Mouse (Mus musculus): Measurements from ENCODE around the gene Qrich2. TPM values are rescaled to one million over a fixed set of nuclear protein-coding genes. Genes with fewer than 3 reads are reported as not detected.
"Not testable (repeated sequence)": the region's sequence is repeated elsewhere in the genome, so short reads cannot be mapped to it uniquely, and the experiment has no call there.

Gene Qrich2
- polyA plus RNA-seq, 1 experiment from 2014 or later, result 0.36 TPM

DNA sequence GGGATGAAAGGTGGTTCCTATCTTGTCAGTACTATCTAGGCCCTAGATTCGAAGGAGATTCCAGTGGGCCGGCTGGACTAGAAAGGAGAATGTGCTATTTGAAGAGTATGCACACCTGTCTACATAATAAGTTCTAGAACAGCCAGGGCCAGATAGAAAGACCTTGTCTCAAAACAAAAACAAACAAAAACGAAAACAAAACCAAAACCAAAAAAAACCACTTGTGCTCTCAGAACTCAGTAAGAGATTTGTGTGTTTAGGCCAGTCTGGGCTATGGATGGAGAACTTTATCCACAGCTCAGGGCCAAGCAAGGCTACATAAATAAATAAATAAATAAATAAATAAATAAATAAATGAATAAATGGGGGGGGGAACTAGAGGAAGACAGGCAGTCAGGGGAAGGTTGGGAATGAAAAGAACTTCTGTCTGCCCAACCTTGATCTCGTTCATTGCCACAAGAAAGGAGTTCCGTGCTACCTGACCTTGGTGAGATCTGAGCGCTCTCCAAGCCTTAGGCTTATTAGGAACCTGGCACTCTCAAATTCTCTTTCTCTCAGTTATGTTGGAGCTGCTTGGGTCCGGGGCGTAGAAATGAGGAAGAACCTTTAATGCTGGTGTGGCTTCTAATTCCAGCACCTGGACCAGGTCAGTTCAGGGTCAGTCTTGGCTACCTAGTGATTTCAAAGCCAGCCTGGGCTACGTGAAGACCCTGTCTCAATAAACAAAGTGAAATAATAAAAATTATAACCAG lies 36.0 kb downstream of the Qrich2 start:
- DNase-seq (ENCODE audit: low spot score), result no peak
- H3K27ac ChIP-seq, result no peak overlapping the region
- H3K4me3 ChIP-seq, result no peak overlapping the region
- no peaks in the 10 kb centered on the region for H3K9me3 ChIP-seq (replicated peaks)
- no peaks in the 10 kb centered on the region for H3K36me3 ChIP-seq
- peaks cover 22% of the 10 kb centered on the region for H3K4me1 ChIP-seq
- H3K27me3 ChIP-seq (ENCODE audit: low read depth, poor library complexity, severe bottlenecking), result no peaks in the 10 kb centered on the region
- 91% methylated on average over 9 of the region's 9 CpGs for WGBS

DNA sequence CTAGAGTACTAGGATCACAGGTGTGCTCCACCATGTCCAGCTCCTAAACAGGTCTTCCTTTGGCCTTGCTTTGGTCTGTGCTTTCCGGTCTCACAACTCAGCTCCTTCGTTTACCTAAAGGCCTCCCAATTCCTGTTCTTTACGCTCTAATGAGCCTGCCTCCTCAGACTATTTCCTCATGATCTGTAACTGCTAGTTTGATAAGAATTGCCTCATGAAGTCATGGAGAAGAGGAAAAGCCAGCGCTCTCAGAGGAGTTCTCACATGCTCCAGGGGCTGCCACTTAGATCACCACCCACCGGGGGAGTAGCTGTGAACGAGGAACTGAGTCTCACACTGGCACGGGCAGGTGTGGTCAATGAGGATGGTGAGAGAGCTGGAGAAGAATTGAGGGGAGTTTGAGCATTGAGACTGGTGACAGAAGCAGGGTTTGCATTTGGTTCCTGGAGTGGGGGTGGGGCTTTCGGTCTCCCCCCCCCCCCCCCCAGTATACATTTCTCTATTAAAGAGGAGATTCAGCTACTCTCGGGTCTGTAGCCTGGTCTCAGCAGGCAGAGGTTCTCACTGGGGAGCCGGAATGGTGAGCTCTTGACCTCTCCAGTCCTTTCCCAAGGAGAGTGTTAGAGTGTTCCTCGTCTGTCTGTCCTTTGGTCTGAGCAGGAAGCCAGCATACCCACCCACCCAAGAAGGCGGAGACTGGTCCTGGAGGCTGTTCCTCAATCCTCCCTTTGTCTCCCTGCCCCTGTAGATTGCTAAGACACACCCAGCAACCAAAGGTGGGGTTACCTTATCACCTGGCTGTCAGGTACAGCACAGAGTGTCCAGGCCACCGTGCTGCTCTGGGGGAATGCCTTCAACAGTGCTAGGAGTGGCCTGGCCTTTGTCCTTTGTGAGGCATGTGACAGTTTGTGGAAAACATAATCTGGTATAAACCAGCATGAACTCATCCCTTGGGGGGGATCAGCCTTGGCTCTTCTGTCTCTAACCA lies 36.9 kb downstream of the Qrich2 start:
- Histone ChIP-seq H3K9me3 (replicated peaks) (no peaks in the 10 kb centered on the region), H3K27ac (0 out of 2 replicates have a peak overlapping the region, but pooled peaks have one; percentile 15), H3K4me1 (peaks cover 19% of the 10 kb centered on the region), H3K27me3 (ENCODE audit: low read depth, poor library complexity, severe bottlenecking) (no peaks in the 10 kb centered on the region), H3K4me3 (no peak overlapping the region), H3K36me3 (no peaks in the 10 kb centered on the region)
- no peak for DNase-seq (ENCODE audit: low spot score)
- WGBS, result 47% methylated on average over 13 of the region's 13 CpGs

DNA sequence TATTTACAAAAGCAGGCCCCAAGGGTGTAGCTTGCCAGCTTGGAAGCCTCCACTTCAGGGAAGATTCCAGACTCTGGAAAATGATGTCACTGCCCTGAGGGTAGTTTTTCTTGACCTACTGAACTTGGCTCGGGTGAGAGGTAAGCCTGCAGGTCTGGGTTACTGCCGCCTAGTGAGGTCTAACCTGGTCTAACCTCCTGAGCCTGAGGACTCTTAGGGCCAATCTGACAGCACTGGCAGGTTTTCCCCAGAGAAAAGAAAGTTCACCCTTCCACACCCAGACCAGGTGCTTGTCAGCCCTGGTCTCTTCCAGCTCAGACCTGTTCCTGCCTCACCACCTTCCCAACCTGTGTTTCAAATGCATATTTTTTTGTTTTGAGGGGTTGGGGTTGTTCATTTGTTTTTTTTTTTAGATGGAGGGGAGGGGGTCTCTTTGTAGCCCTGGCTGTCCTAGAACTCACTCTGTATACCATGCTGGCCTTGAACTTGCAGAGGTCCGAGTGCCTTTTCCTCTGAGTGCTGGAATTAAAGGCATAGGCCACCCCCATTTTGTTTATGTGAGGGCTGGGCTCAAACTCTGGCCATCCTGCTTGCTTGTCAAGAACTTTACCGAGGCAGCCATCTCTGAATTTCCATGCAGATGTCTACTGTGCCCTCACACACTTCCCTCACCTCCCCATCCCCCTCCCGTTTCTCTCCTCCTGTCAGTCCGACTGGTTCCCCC lies 39.0 kb downstream of the Qrich2 start:
- Histone ChIP-seq H3K4me1 (peaks cover 12% of the 10 kb centered on the region), H3K27me3 (ENCODE audit: low read depth, poor library complexity, severe bottlenecking) (no peaks in the 10 kb centered on the region), H3K9me3 (replicated peaks) (no peaks in the 10 kb centered on the region), H3K36me3 (no peaks in the 10 kb centered on the region), H3K27ac (no peak overlapping the region), H3K4me3 (no peak overlapping the region)
- DNase-seq (ENCODE audit: low spot score), result no peak
- WGBS, result 79% methylated on average over 6 of the region's 6 CpGs

DNA sequence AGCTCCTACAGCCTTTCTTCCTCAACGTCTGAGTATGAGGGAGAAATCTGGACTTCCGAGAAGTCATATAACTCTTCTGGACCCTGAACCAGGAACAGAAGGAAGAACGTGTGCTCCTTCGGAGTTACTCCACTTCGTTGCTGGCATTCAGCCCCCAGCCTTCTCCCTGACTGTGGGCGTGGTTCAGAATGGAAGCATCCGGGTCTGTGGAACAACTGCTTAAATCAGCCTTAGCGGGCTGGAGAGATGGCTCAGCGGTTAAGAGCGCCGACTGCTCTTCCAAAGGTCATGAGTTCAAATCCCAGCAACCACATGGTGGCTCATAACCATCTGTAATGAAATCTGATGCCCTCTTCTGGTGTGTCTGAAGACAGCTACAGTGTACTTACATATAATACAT lies 39.7 kb downstream of the Qrich2 start:
- H3K27ac ChIP-seq; DNase-seq (ENCODE audit: low spot score); H3K9me3 ChIP-seq (replicated peaks); H3K36me3 ChIP-seq; H3K27me3 ChIP-seq (ENCODE audit: low read depth, poor library complexity, severe bottlenecking); H3K4me3 ChIP-seq: not testable (repeated sequence)
- H3K4me1 ChIP-seq, result peaks cover 11% of the 10 kb centered on the region
- 89% methylated on average over 11 of the region's 11 CpGs for WGBS

DNA sequence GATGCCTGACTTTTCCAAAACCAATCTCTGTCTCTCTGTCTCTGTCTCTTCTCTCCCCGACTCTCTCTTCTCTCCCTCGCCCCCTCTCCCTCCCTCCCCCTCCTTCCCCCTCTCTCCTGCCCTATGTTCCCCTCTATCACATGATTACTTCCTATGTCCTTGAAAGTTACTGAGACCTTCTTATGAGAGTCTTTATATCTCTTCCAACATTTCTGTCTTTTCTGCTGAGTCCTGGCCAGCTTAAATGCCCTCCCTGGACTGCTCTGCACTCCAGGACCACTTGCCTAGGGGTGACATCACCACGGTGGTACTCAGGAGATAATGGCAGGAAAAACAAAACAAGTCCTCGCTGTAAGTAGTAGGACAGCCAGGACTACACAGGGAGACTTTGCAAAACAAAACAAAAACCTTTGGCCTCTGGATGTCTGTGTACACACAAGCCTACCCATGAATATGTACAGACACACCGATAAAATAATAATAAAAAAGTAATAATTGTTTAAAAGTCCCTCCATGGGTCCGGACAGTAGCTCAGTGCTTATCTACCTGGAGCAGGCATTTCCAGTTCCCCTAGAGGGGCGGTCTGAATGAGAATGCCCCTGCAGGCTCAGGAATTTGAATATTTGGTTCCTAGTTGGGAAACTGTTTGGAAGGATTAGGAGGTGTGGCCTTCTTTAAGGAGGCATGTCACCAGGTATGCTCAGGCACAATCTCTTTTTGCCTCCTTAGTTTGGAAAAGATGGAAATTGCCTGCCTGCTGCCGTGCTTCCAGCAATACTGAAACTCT lies 41.2 kb downstream of the Qrich2 start:
- no peak for DNase-seq (ENCODE audit: low spot score)
- Histone ChIP-seq H3K36me3 (no peaks in the 10 kb centered on the region), H3K27me3 (ENCODE audit: low read depth, poor library complexity, severe bottlenecking) (no peaks in the 10 kb centered on the region), H3K9me3 (replicated peaks) (no peaks in the 10 kb centered on the region), H3K4me1 (peaks cover 16% of the 10 kb centered on the region), H3K27ac (no peak overlapping the region), H3K4me3 (no peak overlapping the region)
- 67% methylated on average over 8 of the region's 8 CpGs for WGBS

DNA sequence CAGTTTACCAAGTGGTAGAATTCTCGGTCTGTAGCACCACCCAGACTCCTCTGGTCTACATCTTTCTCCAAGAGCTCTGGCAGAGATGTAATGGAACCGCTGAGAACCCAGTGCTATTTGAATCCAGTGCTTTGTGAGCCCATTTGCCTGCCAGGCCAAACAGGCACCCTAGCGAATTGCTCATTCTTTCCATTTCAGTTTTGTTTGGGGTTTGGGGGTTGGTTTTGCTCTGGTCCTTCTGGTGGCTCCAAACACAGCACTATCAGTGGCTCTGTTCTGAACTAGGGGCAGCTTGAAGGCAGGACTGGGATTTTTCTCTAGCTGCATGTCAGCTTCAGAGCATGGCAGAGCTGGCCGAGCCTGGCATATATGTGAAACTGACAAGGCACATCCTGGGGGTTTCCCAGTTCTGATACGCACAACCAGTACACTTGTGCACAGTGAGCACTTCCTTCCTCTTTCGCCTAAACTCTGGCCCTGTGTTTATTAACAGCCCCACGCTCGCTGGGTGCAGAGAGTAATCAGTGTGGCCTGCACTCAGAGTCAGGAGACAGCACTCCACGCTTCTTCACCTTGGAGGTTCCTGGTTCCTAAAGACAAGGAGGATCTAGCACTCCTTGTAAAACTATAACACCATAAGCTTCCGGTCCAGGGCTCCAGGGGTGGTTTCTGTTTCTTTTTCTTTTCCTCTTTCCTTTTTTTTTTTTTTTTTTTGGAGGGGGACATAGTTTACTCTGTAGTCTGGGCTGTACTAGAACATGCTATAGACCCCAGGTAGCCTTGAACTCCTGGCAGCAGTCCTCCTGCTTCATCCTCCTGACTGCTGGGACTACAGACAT lies 42.0 kb downstream of the Qrich2 start:
- Histone ChIP-seq H3K4me1 (peaks cover 11% of the 10 kb centered on the region), H3K4me3 (no peak overlapping the region), H3K27me3 (ENCODE audit: low read depth, poor library complexity, severe bottlenecking) (no peaks in the 10 kb centered on the region), H3K27ac (no peak overlapping the region), H3K9me3 (replicated peaks) (no peaks in the 10 kb centered on the region), H3K36me3 (no peaks in the 10 kb centered on the region)
- WGBS, result 80% methylated on average over 10 of the region's 10 CpGs
- DNase-seq (ENCODE audit: low spot score), result no peak

DNA sequence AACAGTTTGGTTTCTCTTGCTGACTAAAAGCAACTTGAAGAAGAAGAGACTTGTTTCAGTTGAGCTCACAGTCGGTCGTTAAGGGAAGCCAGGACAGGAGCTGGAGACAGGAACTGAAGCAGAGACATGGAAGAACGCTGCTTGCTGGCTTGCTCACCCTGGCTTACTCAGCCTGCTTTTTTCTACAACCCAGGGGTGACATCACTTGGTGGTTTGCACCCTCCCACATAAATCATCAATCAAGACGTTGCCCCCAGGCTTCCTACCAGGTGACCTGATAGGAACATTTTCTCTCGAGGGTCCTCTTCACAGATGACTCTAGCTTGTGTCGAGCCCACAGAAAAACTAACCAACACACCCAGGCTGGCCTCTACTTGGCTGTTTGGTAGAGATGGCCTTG lies 42.8 kb downstream of the Qrich2 start:
- H3K27ac ChIP-seq, result no peak overlapping the region
- no peaks in the 10 kb centered on the region for H3K36me3 ChIP-seq
- DNase-seq (ENCODE audit: low spot score), result no peak
- no peaks in the 10 kb centered on the region for H3K27me3 ChIP-seq (ENCODE audit: low read depth, poor library complexity, severe bottlenecking)
- peaks cover 16% of the 10 kb centered on the region for H3K4me1 ChIP-seq
- H3K9me3 ChIP-seq (replicated peaks), result no peaks in the 10 kb centered on the region
- WGBS, result 82% methylated on average over 6 of the region's 6 CpGs
- no peak overlapping the region for H3K4me3 ChIP-seq

DNA sequence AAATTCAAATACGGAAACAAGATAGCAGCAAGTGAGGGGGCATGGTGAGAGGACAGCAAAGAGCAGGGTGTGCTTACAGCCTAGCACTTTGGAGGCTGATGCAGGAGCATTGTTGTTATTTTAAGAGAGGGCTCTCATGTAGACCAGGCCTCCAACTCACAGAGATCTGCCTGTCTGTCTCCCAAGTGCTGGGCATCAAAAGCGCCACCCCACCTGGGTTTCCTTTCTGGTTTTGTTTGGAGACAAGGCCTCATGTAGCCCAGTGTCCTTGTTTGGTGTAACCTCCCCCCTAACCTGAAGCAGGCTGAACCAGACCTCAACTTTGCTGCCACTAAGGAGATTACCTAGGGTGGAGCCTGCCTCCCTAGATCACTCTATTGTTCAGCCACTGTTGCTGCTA lies 43.5 kb downstream of the Qrich2 start:
- no peaks in the 10 kb centered on the region for H3K9me3 ChIP-seq (replicated peaks)
- H3K4me3 ChIP-seq, result no peak overlapping the region; the same call in 1 of the 2 replicates
- 90% methylated on average over 2 of the region's 2 CpGs for WGBS
- H3K27ac ChIP-seq, result no peak overlapping the region
- H3K36me3 ChIP-seq, result no peaks in the 10 kb centered on the region
- no peaks in the 10 kb centered on the region for H3K27me3 ChIP-seq (ENCODE audit: low read depth, poor library complexity, severe bottlenecking)
- peaks cover 21% of the 10 kb centered on the region for H3K4me1 ChIP-seq
- DNase-seq (ENCODE audit: low spot score), result no peak

DNA sequence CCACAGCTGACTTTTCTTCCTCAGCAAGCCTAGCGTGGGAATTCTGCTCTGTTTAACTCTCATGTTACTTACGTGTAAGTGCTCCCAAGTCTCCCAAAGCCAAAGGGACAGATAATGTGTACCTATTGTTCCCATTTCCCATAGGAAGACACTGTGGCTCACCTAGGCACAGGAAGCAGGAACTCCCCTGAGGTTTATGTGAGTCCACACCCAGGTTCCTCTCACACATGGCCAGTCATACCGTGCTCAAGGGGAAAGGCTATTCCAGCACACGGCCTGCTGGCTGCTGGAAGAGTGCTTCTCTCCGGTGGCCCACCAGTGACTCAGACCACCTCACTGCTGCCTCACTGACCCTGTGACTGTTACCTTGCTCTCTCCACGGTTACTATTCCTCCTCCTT lies 44.9 kb downstream of the Qrich2 start:
- Histone ChIP-seq H3K4me3 (no peak overlapping the region), H3K27me3 (ENCODE audit: low read depth, poor library complexity, severe bottlenecking) (no peaks in the 10 kb centered on the region), H3K27ac (no peak overlapping the region), H3K4me1 (peaks cover 31% of the 10 kb centered on the region), H3K36me3 (no peaks in the 10 kb centered on the region), H3K9me3 (replicated peaks) (no peaks in the 10 kb centered on the region)
- DNase-seq (ENCODE audit: low spot score), result no peak
- 78% methylated on average over 6 of the region's 6 CpGs for WGBS

DNA sequence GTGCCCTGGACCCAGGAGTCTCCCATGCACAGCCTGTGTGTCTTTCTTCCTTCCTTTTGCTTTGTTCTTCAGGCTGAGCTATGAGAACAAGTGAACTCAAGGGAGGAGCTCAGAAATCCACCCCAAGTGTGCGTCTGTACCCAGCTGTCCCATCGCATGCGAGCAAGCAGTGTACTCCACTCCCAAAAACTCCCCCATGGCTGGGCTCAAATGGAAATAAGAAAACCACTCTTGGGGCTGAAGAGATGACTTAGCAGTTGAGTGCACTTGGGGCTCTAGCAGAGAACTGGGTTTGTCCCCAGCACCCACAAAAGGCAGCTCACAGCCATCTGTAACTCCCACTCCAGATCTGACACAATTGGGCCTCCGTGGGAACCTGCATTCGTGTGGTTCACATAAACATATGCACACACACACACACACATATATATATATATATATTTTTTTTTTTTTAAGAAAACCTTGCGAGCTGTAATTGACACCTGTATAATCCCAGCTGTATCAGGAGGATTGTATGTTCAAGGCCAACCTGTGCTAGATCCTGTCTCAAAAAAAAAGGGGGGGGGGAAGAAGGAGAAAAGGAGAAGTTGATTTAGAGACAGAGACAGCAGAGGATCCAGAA lies 47.1 kb downstream of the Qrich2 start:
- Histone ChIP-seq H3K27me3 (ENCODE audit: low read depth, poor library complexity, severe bottlenecking) (no peaks in the 10 kb centered on the region), H3K4me1 (peaks cover 35% of the 10 kb centered on the region), H3K27ac (peak overlapping the region; percentile 89), H3K4me3 (no peak overlapping the region; the same call in 1 of the 2 replicates), H3K9me3 (replicated peaks) (no peaks in the 10 kb centered on the region), H3K36me3 (no peaks in the 10 kb centered on the region)
- no peak for DNase-seq (ENCODE audit: low spot score)
- WGBS, result 80% methylated on average over 6 of the region's 6 CpGs

DNA sequence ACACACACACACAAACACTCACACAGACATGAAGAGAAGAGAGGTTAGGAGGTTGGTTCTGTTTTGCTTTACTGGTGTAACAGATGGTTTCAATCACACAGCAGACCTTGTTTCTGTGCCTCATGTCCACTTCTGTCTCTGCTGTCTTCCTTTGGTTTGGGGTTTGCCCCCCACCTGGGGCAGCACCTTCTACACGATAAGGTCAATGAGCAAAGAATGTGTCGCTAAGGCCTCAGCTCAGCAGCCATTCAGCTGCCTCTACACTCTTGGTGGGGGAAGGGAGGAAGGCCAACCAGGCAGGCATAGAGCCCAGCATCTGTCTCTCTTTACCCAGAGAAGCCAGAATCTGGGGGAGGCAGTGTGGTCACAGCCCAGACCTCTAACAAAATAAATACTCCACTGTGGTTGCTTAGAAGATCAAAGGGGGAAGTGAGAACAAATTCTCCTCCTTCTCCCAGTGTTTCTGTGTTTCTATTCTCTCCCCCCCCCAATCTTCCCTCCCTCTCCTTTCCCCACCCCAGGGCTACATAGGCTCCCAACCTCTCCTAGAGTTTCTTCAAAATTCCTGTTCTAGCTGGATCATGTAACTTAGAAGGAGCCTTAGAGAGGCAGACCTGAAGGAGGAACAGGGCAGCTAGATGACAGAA lies 47.7 kb downstream of the Qrich2 start:
- 3% methylated on average over 2 of the region's 2 CpGs for WGBS
- Histone ChIP-seq H3K36me3 (no peaks in the 10 kb centered on the region), H3K4me1 (peaks cover 39% of the 10 kb centered on the region), H3K27me3 (ENCODE audit: low read depth, poor library complexity, severe bottlenecking) (no peaks in the 10 kb centered on the region), H3K4me3 (no peak overlapping the region; the same call in 1 of the 2 replicates), H3K27ac (peak overlapping the region; percentile 89), H3K9me3 (replicated peaks) (no peaks in the 10 kb centered on the region)
- peak; percentile 69 for DNase-seq (ENCODE audit: low spot score)

Measured in limb, embryonic 10.5 days (tissue).